Mouse (Mus musculus) left cerebral cortex, postnatal 36 days (tissue): ENCODE data around the gene Rap1gap2. TPM values are rescaled to one million over a fixed set of nuclear protein-coding genes. Genes with fewer than 3 reads are reported as not detected.

Source experiments
- DNase-seq, 2 experiments: peaks; one replicate each; pipeline ENCODE4 v3.0.0; 2021 to 2022; ENCODE audit warnings: low spot score in 2 of 2, mixed read lengths in 1 of 2
- intact Hi-C: fragments of 180-260 bp; cut with DNase I; formaldehyde crosslinking; loops from one replicate; pipeline ENCODE4 v1.15.1; 2025
- total RNA-seq, 2 experiments: library from RNA; stranded (reverse); gene quantifications; 2 replicates each; pipeline ENCODE4 v1.2.3; 2021

The Rap1gap2 gene
- total RNA-seq, 2 experiments from 2014 or later, result 179 to 210 TPM

GRCm38 (mm10) chr11:74487952-74488351 lies 122.8 kb downstream of the Rap1gap2 start:
- DNase-seq, result no peak
- intact Hi-C loops, result no loop called here

GRCm38 (mm10) chr11:74485435-74486217 lies 125.1 kb downstream of the Rap1gap2 start:
- peak; percentile 59 for DNase-seq
- intact Hi-C loops, result no loop called here

- intact Hi-C loops, result loop anchor here (5.0 kb wide), 1 partner anchor 38 kb away; no protein-coding TSS in a partner anchor
- no peak for DNase-seq
Observed at GRCm38 (mm10) chr11:74483871-74484270, 126.8 kb downstream of the Rap1gap2 start.

- intact Hi-C loops, result loop anchor here (5.0 kb wide), 1 partner anchor 39 kb away; no protein-coding TSS in a partner anchor
- DNase-seq, result no peak
Observed at GRCm38 (mm10) chr11:74483153-74483817, 127.4 kb downstream of the Rap1gap2 start.

- intact Hi-C loops, result loop anchor here (5.0 kb wide), 1 partner anchor 41 kb away; no protein-coding TSS in a partner anchor
- no peak for DNase-seq
Observed at GRCm38 (mm10) chr11:74481797-74482196, 128.9 kb downstream of the Rap1gap2 start.

GRCm38 (mm10) chr11:74479715-74480289 lies 130.9 kb downstream of the Rap1gap2 start:
- intact Hi-C loops, result loop anchor here (5.0 kb wide), 1 partner anchor 42 kb away; no protein-coding TSS in a partner anchor
- no peak for DNase-seq

- no peak for DNase-seq
- intact Hi-C loops, result no loop called here
Observed at GRCm38 (mm10) chr11:74478877-74479276, 131.8 kb downstream of the Rap1gap2 start.

- intact Hi-C loops, result no loop called here
- DNase-seq, result no peak
Observed at GRCm38 (mm10) chr11:74472671-74473070, 138.0 kb downstream of the Rap1gap2 start.

GRCm38 (mm10) chr11:74468195-74468594 lies 142.5 kb downstream of the Rap1gap2 start:
- intact Hi-C loops, result no loop called here

GRCm38 (mm10) chr11:74465712-74466111 lies 145.0 kb downstream of the Rap1gap2 start:
- DNase-seq, result no peak
- intact Hi-C loops, result no loop called here

More at GRCm38 (mm10) chr11:74468195-74468594, 142.5 kb downstream of the Rap1gap2 start:
- no peak for DNase-seq

- intact Hi-C loops, result no loop called here
- no peak for DNase-seq
Observed at GRCm38 (mm10) chr11:74464181-74464977, 146.3 kb downstream of the Rap1gap2 start.

- intact Hi-C loops, result no loop called here
- DNase-seq, result no peak
Observed at GRCm38 (mm10) chr11:74462651-74463050, 148.1 kb downstream of the Rap1gap2 start.

GRCm38 (mm10) chr11:74459651-74460050 lies 151.1 kb downstream of the Rap1gap2 start:
- no peak for DNase-seq
- intact Hi-C loops, result loop anchor here (10.0 kb wide), 1 partner anchor 65 kb away; no protein-coding TSS in a partner anchor

GRCm38 (mm10) chr11:74458400-74458799 lies 152.3 kb downstream of the Rap1gap2 start:
- intact Hi-C loops, result loop anchor here (10.0 kb wide), 1 partner anchor 66 kb away; no protein-coding TSS in a partner anchor
- DNase-seq, result no peak

GRCm38 (mm10) chr11:74457194-74457593 lies 153.5 kb downstream of the Rap1gap2 start:
- no peak for DNase-seq
- intact Hi-C loops, result loop anchor here (10.0 kb wide), 1 partner anchor 68 kb away; no protein-coding TSS in a partner anchor

GRCm38 (mm10) chr11:74448556-74448955 lies 162.2 kb downstream of the Rap1gap2 start:
- intact Hi-C loops, result no loop called here
- no peak for DNase-seq

- DNase-seq, result peak; percentile 41 to 51
- intact Hi-C loops, result no loop called here
Observed at GRCm38 (mm10) chr11:74447991-74448403, 162.7 kb downstream of the Rap1gap2 start.

GRCm38 (mm10) chr11:74445591-74445990 lies 165.1 kb downstream of the Rap1gap2 start:
- DNase-seq, result no peak
- intact Hi-C loops, result no loop called here

- no peak for DNase-seq
- intact Hi-C loops, result no loop called here
Observed at GRCm38 (mm10) chr11:74443924-74444256, 166.8 kb downstream of the Rap1gap2 start.
